ENCODE assay signal across 8 mouse cellular contexts in genomic region chr19:46044993-46045695, GRCm38 (mm10). TPM values are rescaled to one million over a fixed set of nuclear protein-coding genes. Genes with fewer than 3 reads are reported as not detected.
A peak's percentile ranks its signal among the peaks of the same experiment; 100 is the strongest.
DNase-seq lines count a peak whose midpoint lies in the region; ATAC-seq and TF ChIP-seq lines count a peak whose summit lies in the region.

TSS of gene Ldb1 (minus strand) at chr19:46045214.

- TF ChIP-seq CTCF in Patski (IDR thresholded peaks at IDR 0.05): no peak
- no peak for TF ChIP-seq CTCF in hindbrain, postnatal 0 days (IDR thresholded peaks at IDR 0.05; ENCODE audit: low read depth)
- no peak for TF ChIP-seq CTCF in left cerebral cortex, adult 2 months (IDR thresholded peaks at IDR 0.05)

- H3K4me2 ChIP-seq in hindbrain, postnatal 0 days (ENCODE audit: low read depth, low read length): peak within 1 kb of the TSS; percentile 82

- under 1% methylated on average over 67 of the region's 84 CpGs for WGBS in hindbrain, postnatal 0 days
- WGBS in macrophage (ENCODE audit: missing documents): 0% methylated on average over 59 of the region's 84 CpGs

- POLR2A ChIA-PET in Patski (lab: Charles Lee): interaction anchor here (0.8 to 1.8 kb wide), 5 partner anchors 8 to 53 kb away, joined by 3 to 7 read pairs (median 4); no protein-coding TSS in a partner anchor

- peak within 1 kb of the TSS; percentile 88 for H3K27ac ChIP-seq in hindbrain, postnatal 0 days
- peak within 1 kb of the TSS; percentile 89 for H3K27ac ChIP-seq in left cerebral cortex, adult 2 months
- peak within 1 kb of the TSS; percentile 60 for H3K27ac ChIP-seq in macrophage

- H3K79me2 ChIP-seq in macrophage (ENCODE audit: inconsistent target): peaks cover 46% of the 10 kb centered on the region

- DNase-seq in Patski (ENCODE audit: low read depth, low spot score): no peak
- peak; percentile 73 to 79 for DNase-seq in gastrocnemius, adult 8-10 months (ENCODE audit: low spot score in 2 of 2)
- peak; percentile 95 for DNase-seq in hindbrain, postnatal 0 days (ENCODE audit: low spot score)
- DNase-seq in left cerebral cortex, adult 2 months (ENCODE audit: extremely low spot score in 1 of 2, low spot score in 2 of 2): peak; percentile 79 to 83
- DNase-seq in right cerebral cortex, adult 18-20 months: peak; percentile 86
- DNase-seq in urinary bladder, adult 2 months (ENCODE audit: low spot score): peak; percentile 86

- H3K9me3 ChIP-seq in hindbrain, postnatal 0 days (ENCODE audit: low read length): no peaks in the 10 kb centered on the region

- in situ Hi-C loops in Patski (cut with MboI; ENCODE audit: low pct_unique_long_range_greater_than_20kb): no loop called here

- CTCF ChIA-PET in Patski (lab: Charles Lee): interaction anchor here (1.2 kb wide), 1 partner anchor 41 kb away, joined by 5 read pairs; no protein-coding TSS in a partner anchor

- H3K9ac ChIP-seq in hindbrain, postnatal 0 days (replicated peaks; ENCODE audit: low read length): peak within 1 kb of the TSS; percentile 87

- peaks cover 40% of the 10 kb centered on the region for H3K4me1 ChIP-seq in hindbrain, postnatal 0 days (ENCODE audit: insufficient read depth, low read length)

- peak; percentile 59 for ATAC-seq in Patski
- ATAC-seq in common myeloid progenitor, adult 5-6 weeks (replicated peaks; ENCODE audit: low read depth, poor library complexity, severe bottlenecking): peak; percentile 48
- ATAC-seq in hindbrain, postnatal 0 days: peak; percentile 81

- intact Hi-C loops in left cerebral cortex, adult 2 months (cut with DNase I): loop anchor here (1.0 kb wide), 1 partner anchor 11 kb away; no protein-coding TSS in a partner anchor

- no peaks in the 10 kb centered on the region for H3K27me3 ChIP-seq in Patski
- H3K27me3 ChIP-seq in hindbrain, postnatal 0 days (ENCODE audit: insufficient read depth, low read length): no peaks in the 10 kb centered on the region

- peak within 1 kb of the TSS; percentile 59 for H3K4me3 ChIP-seq in hindbrain, postnatal 0 days (ENCODE audit: low read length)
- peak within 1 kb of the TSS; percentile 70 for H3K4me3 ChIP-seq in left cerebral cortex, adult 2 months
- H3K4me3 ChIP-seq in macrophage (ENCODE audit: inconsistent target): peak within 1 kb of the TSS; percentile 64

- no peaks in the 10 kb centered on the region for H3K36me3 ChIP-seq in hindbrain, postnatal 0 days (ENCODE audit: insufficient read depth, low read length)
- H3K36me3 ChIP-seq in macrophage (ENCODE audit: inconsistent target): no peaks in the 10 kb centered on the region

RNA-seq across cellular contexts. Expression of gene Ldb1, which starts in this region (rescaled TPM):
- polyA plus RNA-seq in Patski (2021) (169 TPM), macrophage (2018) (59.8 to 83.3 TPM (median 73.3 TPM) in 3 replicates)
- 136 and 160 TPM in 2 replicates for total RNA-seq in common myeloid progenitor, adult 5-6 weeks (2017)
- 10 to 100 TPM; 13.3 to 19.7 (median 17.0) TPM for total RNA-seq in gastrocnemius, adult 8-10 months (2022)
- total RNA-seq in hindbrain, postnatal 0 days (2014; rRNA removed): 139 and 140 TPM in 2 replicates
- polyA plus RNA-seq in hindbrain, postnatal 0 days (2015; fragmentation: Nextera tagmentation; extraction: Ambion mirVana): 76.8 and 83.0 TPM in 2 replicates
- total RNA-seq in left cerebral cortex, adult 2 months (2021): 100 to 1,000 TPM; 111 to 117 TPM
- total RNA-seq in macrophage (2018; cell fraction: chromatin; rRNA removed): 100 to 1,000 TPM in 15 of 26 experiments, 10 to 100 TPM in 11; 34.5 to 266 (median 130) TPM
- 10 to 100 TPM; 34.0 to 73.6 (median 58.4) TPM for total RNA-seq in macrophage (2018; cell fraction: cytosol; rRNA removed)
- 100 to 1,000 TPM in 10 of 26 experiments, 10 to 100 TPM in 16; 31.1 to 202 (median 91.8) TPM for total RNA-seq in macrophage (2018; cell fraction: nucleus; rRNA removed)
- polyA plus RNA-seq in urinary bladder, adult 2 months (2012; rRNA removed): 222 and 238 TPM in 2 replicates
